Mouse (Mus musculus) bone marrow, adult 2 months (tissue): Measurements from ENCODE around the gene Nynrin.

Experiments used
- CTCF ChIP-seq: fragments of 200-500 bp; IDR thresholded peaks from 2 replicates; pipeline ENCODE4 v1.5.1; 2011; ENCODE audit warnings: low read length, control low read depth; ENCODE audit not compliant: control insufficient read depth, insufficient read depth
- POLR2A ChIP-seq: fragments of 200-500 bp; IDR thresholded peaks from 2 replicates; pipeline ENCODE4 v1.6.1; 2011; ENCODE audit warnings: low read depth, mild to moderate bottlenecking, control low read depth, low read length, borderline replicate concordance; ENCODE audit not compliant: control insufficient read depth

DNA sequence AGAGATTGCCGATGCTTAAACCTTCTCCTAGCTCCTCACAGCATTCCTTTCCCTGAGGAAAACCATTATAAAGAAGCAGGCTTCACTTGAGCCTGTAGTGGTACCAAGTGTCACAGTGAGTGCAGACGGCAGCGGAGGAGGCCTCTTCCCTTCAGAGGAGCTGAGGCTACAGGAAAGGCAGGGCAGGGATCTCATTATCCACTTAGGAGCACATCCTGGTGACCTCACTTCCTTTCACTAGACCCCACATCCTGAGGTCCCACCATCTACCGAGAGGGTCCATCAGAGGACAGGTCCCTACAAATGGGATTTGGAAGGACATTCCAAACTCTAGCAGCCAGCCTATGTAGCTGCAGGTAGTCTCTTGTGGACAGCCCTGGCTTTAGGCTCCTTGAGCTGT, 3.8 kb downstream of the Nynrin start:
- TF ChIP-seq CTCF (no peak), POLR2A (no peak)
